Mouse (Mus musculus): Measurements from ENCODE around the gene Rec114.

GRCm38 (mm10) chr9:58667244-58667643 lies 76.5 kb downstream of the Rec114 start:
- TF ChIP-seq POLR2A (IDR thresholded peaks at IDR 0.05; ENCODE audit: insufficient read length, low read depth), result no peak
- no peak for TF ChIP-seq SRF (IDR thresholded peaks at IDR 0.05; ENCODE audit: control insufficient read depth, insufficient read length, low read depth)
- no peak for TF ChIP-seq USF1 (IDR thresholded peaks at IDR 0.05; ENCODE audit: low read depth)
- TF ChIP-seq E2F4 (IDR thresholded peaks at IDR 0.05; ENCODE audit: insufficient read depth), result no peak
- no peak for TF ChIP-seq MAX (IDR thresholded peaks at IDR 0.05; ENCODE audit: low read depth)
- TF ChIP-seq TCF12 (IDR thresholded peaks at IDR 0.05; ENCODE audit: insufficient read depth, poor library complexity, severe bottlenecking), result no peak
- peak; percentile 34 for TF ChIP-seq POLR2AphosphoS2 (IDR thresholded peaks at IDR 0.05; ENCODE audit: insufficient read length, low read depth)
- TF ChIP-seq CEBPB (IDR thresholded peaks at IDR 0.05; ENCODE audit: insufficient read depth, poor library complexity, severe bottlenecking), result no peak
- no peak for TF ChIP-seq TCF3 (IDR thresholded peaks at IDR 0.05; ENCODE audit: insufficient read length, low read depth)
- no peak for TF ChIP-seq MYOD1 (IDR thresholded peaks at IDR 0.05; ENCODE audit: control insufficient read depth in 1 of 3, insufficient read length in 2 of 3, low read depth in 2 of 3)
